Mouse (Mus musculus) embryonic facial prominence, embryonic 11.5 days (tissue): ENCODE measurements at regions not wholly inside any gene's neighbourhood (a gene's known extent, or its start where the extent isn't known, plus 50 kb on each side); places are given as distances from the start of the nearest gene placed in this dataset.
A peak's percentile ranks its signal among the peaks of the same experiment; 100 is the strongest.

Experiments
- ATAC-seq: fragments of 200-750 bp; cut with Nextera tagmentation; replicated peaks from 2 replicates; pipeline ENCODE4 v1.8.0; 2017; ENCODE audit warnings: low read depth; ENCODE audit not compliant: insufficient number of reproducible peaks, low FRiP score, low TSS enrichment
- DNase-seq: peaks from one replicate; pipeline ENCODE4 v3.0.0-alpha.2; 2015; ENCODE audit warnings: low spot score
- H3K27ac ChIP-seq: fragments of 300-500 bp; sonication (generic); replicated peaks from 2 replicates; pipeline ENCODE4 v1.5.1; 2014; ENCODE audit warnings: mild to moderate bottlenecking, low read depth, low read length, control low read depth
- H3K27me3 ChIP-seq: fragments of 300-500 bp; sonication (generic); 2 replicates; pipeline ENCODE4 v1.6.1; 2014; ENCODE audit warnings: mild to moderate bottlenecking, low read length, moderate library complexity, mixed read lengths; ENCODE audit not compliant: control insufficient read depth, insufficient read depth
- H3K36me3 ChIP-seq: fragments of 300-500 bp; sonication (generic); replicated peaks from 2 replicates; pipeline ENCODE4 v1.6.1; 2014; ENCODE audit warnings: low read depth, mild to moderate bottlenecking, low read length, moderate library complexity, mixed read lengths; ENCODE audit not compliant: control insufficient read depth, insufficient read depth
- H3K4me1 ChIP-seq: fragments of 300-500 bp; sonication (generic); 2 replicates; pipeline ENCODE4 v1.6.1; 2014; ENCODE audit warnings: low read length, mixed read lengths; ENCODE audit not compliant: control insufficient read depth, insufficient read depth
- H3K4me2 ChIP-seq: fragments of 300-500 bp; sonication (generic); 2 replicates; pipeline ENCODE4 v1.6.1; 2014; ENCODE audit warnings: low read depth, mild to moderate bottlenecking, control low read depth, low read length, moderate library complexity
- H3K4me3 ChIP-seq: fragments of 300-500 bp; sonication (generic); 2 replicates; pipeline ENCODE4 v1.5.1; 2014; ENCODE audit warnings: low read depth, low read length, control low read depth
- H3K9ac ChIP-seq: fragments of 300-500 bp; sonication (generic); replicated peaks from 2 replicates; pipeline ENCODE4 v1.6.1; 2014; ENCODE audit warnings: mild to moderate bottlenecking, control low read depth, low read length
- H3K9me3 ChIP-seq: fragments of 300-500 bp; sonication (generic); replicated peaks from 2 replicates; pipeline ENCODE4 v1.6.1; 2016; ENCODE audit warnings: mild to moderate bottlenecking, low read length, inconsistent platforms, mixed read lengths; ENCODE audit not compliant: control insufficient read depth
- WGBS: fragments of 180-500 bp; shearing (Covaris S2); extraction: QIAGEN DNeasy Blood & Tissue Kit; methylation state at CpG from one replicate; pipeline ENCODE4 v1.1.7; 2014; 5-methylcytosine and 5-hydroxymethylcytosine counted together

DNA sequence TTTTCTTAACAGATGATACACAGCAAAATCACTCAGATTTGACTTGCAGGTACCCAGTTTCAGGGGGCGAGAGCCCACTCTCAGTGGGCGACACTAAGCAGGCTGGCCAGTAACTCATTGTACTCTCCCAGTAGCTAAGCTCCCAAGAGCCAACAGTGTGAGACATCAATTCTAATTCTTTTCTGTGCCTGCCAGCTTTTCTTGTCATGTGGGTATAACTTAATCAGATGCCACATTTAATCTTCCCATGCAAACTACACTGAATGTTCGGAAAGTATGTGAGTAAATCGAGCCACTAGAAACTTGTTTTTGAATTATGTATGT lies 124.6 kb upstream of the Ubash3b start:
- 90% methylated on average over 4 of the region's 4 CpGs for WGBS
- Histone ChIP-seq H3K4me2 (no peak overlapping the region), H3K36me3 (no peaks in the 10 kb centered on the region), H3K27me3 (no peaks in the 10 kb centered on the region), H3K4me1 (no peaks in the 10 kb centered on the region), H3K9ac (no peak overlapping the region), H3K27ac (no peak overlapping the region), H3K9me3 (no peaks in the 10 kb centered on the region), H3K4me3 (no peak overlapping the region)
- ATAC-seq: no peak
- no peak for DNase-seq

DNA sequence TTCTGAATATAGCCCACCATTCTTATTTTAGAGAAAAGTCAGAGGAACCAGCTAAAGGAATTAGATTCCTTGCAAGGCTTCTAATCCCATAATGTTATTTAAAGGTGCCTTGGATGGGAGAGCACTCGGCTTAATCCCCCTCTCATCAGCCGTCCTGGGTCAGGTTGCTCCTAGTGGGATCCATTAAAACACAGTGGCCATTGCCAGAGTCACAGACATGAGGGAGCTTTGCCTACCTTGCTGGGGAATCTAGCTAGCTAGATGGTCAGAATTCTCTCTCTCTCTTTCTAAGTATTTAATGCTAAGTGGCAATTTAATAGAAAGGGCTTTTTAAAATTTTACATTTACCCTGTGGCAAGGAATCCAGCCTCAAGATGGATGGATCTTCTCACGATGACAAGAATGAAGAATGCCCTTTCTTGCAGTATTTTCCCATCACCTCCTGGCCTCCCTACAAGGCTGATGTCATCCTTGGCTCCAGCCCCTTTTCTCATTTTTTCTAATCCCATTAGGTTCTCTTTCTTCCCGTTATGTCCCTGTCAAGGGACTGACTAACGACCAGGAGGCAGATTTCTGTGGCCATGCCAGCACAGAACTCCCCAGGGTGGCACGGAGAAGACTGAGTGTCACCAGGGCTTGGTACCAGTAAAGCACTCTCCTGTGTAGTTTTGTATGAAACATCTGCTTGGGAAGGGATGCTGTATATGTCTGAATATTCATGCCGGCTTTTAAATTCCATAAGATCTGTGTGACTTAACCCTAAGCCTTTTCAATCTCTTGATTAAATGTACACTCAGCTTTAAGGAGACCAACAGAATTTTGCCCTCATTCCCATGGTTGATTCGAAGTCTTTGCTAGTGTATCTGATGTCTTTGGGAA lies 124.0 kb upstream of the Ubash3b start:
- Histone ChIP-seq H3K36me3 (no peaks in the 10 kb centered on the region), H3K4me1 (no peaks in the 10 kb centered on the region), H3K4me3 (no peak overlapping the region), H3K4me2 (no peak overlapping the region), H3K9me3 (no peaks in the 10 kb centered on the region), H3K27ac (no peak overlapping the region), H3K27me3 (no peaks in the 10 kb centered on the region), H3K9ac (no peak overlapping the region)
- ATAC-seq (no peak), DNase-seq (no peak)
- 62% methylated on average over 8 of the region's 8 CpGs for WGBS

DNA sequence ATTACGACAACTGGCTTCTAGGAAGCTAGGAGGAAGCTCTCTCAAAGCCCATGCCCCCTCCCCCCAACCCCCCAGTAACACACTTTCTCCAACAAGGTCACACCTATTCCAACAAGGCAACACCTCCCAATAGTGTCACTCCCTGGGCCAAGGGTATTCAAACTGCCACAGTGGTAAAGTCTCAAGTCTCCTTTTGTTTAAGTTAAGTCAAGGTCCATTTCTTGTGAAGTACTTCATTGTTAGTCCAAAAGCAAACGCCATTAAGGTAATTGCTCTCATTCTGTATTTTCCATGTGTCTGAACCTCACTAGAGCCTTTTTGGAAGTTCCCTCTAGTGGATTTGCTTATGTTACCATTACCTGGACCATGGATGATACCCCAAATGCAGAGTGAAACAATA lies 116.2 kb upstream of the Ubash3b start:
- WGBS: 92% methylated on average over 2 of the region's 2 CpGs
- ATAC-seq (no peak), DNase-seq (no peak)
- no peak overlapping the region for H3K4me3 ChIP-seq
- no peaks in the 10 kb centered on the region for H3K9me3 ChIP-seq
- H3K27me3 ChIP-seq: no peaks in the 10 kb centered on the region
- H3K36me3 ChIP-seq: no peaks in the 10 kb centered on the region
- H3K9ac ChIP-seq: no peak overlapping the region
- no peak overlapping the region for H3K27ac ChIP-seq
- no peaks in the 10 kb centered on the region for H3K4me1 ChIP-seq
- H3K4me2 ChIP-seq: no peak overlapping the region

DNA sequence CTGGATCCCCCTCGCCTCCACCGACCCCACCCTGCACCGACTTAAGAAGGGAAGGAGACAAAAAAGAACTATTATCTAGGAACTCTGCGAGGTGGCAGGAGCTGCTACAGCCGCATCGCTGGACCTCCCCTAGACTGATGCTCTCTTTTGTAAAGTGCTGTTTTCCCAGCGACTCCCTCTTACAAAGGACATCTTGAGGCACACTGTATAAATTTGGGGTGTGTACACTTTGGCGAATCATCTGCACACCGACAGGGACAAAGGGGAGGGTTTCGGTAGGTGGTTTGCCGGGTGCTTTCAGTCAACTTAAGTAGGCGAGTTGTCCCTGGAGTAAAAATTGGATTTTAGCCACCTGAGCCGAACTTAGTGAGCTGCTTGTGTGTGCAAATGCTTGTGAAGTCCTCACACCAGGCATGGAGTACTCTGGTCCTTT lies 112.4 kb upstream of the Ubash3b start:
- H3K4me3 ChIP-seq: peak overlapping the region; percentile 14; the same call in 1 of the 2 replicates
- H3K36me3 ChIP-seq: no peaks in the 10 kb centered on the region
- no peaks in the 10 kb centered on the region for H3K4me1 ChIP-seq
- DNase-seq: no peak
- peak overlapping the region; percentile 47 for H3K9ac ChIP-seq
- H3K4me2 ChIP-seq: peak overlapping the region; percentile 37
- no peaks in the 10 kb centered on the region for H3K27me3 ChIP-seq
- H3K27ac ChIP-seq: peak overlapping the region; percentile 78
- WGBS: 12% methylated on average over 13 of the region's 13 CpGs
- peak; percentile 78 for ATAC-seq
- H3K9me3 ChIP-seq: no peaks in the 10 kb centered on the region

DNA sequence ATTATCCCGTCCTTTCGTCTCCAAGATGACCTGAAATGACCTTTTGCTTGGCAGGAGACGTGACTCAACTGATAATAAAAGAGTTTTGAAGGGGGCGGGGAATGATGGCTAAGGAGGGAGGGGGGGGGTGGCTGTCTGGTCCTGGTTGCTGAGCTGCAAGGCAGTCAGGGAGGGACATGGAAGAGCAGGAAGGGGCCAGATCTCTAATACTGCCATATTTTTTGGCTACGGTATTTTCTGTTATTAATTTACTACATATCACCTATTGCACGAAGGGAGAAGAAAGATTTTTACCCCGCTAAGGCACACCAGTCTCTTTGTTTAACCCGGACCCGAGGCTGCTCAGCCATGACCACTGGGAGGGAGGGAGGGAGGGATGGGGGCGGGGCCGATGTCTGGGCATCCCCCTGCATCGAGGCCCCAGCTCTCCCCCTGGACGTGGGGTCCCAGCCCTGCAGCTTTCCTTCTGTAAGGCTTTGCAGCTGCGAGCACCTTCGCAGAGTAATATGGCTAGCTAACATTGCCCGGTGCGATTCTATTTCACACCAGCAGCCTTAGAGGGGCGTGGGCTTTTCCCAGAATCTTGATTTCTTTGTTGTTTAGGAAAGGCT lies 111.8 kb upstream of the Ubash3b start:
- Histone ChIP-seq H3K4me1 (no peaks in the 10 kb centered on the region), H3K27me3 (no peaks in the 10 kb centered on the region), H3K4me2 (peak overlapping the region; percentile 37), H3K27ac (peak overlapping the region; percentile 78), H3K36me3 (no peaks in the 10 kb centered on the region), H3K9ac (peak overlapping the region; percentile 47), H3K9me3 (no peaks in the 10 kb centered on the region), H3K4me3 (peak overlapping the region; percentile 14)
- ATAC-seq (peak; percentile 95), DNase-seq (peak; percentile 91)
- WGBS: 0% methylated on average over 18 of the region's 18 CpGs

DNA sequence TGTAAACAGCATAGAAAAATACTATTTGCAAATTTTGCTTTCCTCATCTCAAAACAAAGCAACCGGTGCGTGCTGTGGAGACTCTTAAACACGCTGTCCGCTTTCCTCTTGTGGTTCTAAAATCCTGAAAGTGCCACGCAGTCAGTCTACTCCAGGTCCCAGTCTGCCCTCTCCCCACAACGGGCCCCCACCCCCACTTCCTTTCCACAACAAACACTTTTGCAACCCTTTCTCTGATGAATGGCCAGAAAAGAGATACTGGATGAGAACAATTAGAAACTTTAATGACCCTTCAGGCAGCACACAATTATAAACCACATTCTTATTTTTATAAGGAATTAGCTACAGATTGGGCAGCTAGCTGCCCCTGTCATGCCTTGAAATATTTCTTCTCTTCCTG lies 111.1 kb upstream of the Ubash3b start:
- DNase-seq (peak; percentile 46), ATAC-seq (no peak)
- peak overlapping the region; percentile 36; the same call in 1 of the 2 replicates for H3K27ac ChIP-seq
- no peaks in the 10 kb centered on the region for H3K27me3 ChIP-seq
- no peak overlapping the region for H3K4me3 ChIP-seq
- no peaks in the 10 kb centered on the region for H3K9me3 ChIP-seq
- peak overlapping the region; percentile 19; the same call in 1 of the 2 replicates for H3K4me2 ChIP-seq
- WGBS: 7% methylated on average over 6 of the region's 6 CpGs
- H3K36me3 ChIP-seq: no peaks in the 10 kb centered on the region
- no peaks in the 10 kb centered on the region for H3K4me1 ChIP-seq
- H3K9ac ChIP-seq: no peak overlapping the region

DNA sequence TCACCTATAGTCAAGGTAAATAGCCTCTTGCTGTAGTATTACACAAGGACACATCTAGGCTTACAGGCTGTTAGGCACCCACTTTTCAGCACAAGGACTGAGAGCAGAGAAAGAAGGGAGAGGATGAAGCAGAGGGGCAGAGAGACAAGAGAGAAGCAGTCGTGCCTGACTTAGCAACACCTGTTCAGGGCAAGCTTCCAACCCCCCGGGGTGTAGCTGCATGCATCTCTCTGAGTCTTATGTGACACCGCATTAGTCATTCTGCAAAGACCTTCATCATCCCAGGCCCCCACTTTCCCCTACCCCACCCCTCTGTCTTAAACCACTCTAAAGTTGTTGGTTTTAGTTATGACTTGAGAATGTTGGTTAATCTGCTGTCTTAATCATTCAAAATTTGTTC lies 106.6 kb upstream of the Ubash3b start:
- Histone ChIP-seq H3K27ac (no peak overlapping the region), H3K4me1 (no peaks in the 10 kb centered on the region), H3K36me3 (no peaks in the 10 kb centered on the region), H3K9ac (no peak overlapping the region), H3K27me3 (no peaks in the 10 kb centered on the region), H3K4me2 (no peak overlapping the region), H3K9me3 (no peaks in the 10 kb centered on the region), H3K4me3 (no peak overlapping the region)
- 35% methylated on average over 3 of the region's 3 CpGs for WGBS
- no peak for DNase-seq
- no peak for ATAC-seq

GRCm38 (mm10) chr9:41264485-41264884 lies 103.0 kb upstream of the Ubash3b start:
- H3K36me3 ChIP-seq: no peaks in the 10 kb centered on the region
- DNase-seq (no peak), ATAC-seq (no peak)
- whole genome bisulfite sequencing: 35% methylated on average over 6 of the region's 6 CpGs
- H3K4me3 ChIP-seq: no peak overlapping the region
- no peaks in the 10 kb centered on the region for H3K9me3 ChIP-seq
- no peak overlapping the region for H3K4me2 ChIP-seq
- H3K27me3 ChIP-seq: no peaks in the 10 kb centered on the region
- no peak overlapping the region for H3K27ac ChIP-seq
- H3K9ac ChIP-seq: no peak overlapping the region
- no peaks in the 10 kb centered on the region for H3K4me1 ChIP-seq
